Mouse (Mus musculus) spleen, adult 12 weeks (tissue): ENCODE data around the gene Lzts2.

Source experiments
- DNase-seq: peaks from one replicate; pipeline ENCODE4 v3.0.0; 2022; ENCODE audit warnings: low spot score

The Lzts2 gene

DNA sequence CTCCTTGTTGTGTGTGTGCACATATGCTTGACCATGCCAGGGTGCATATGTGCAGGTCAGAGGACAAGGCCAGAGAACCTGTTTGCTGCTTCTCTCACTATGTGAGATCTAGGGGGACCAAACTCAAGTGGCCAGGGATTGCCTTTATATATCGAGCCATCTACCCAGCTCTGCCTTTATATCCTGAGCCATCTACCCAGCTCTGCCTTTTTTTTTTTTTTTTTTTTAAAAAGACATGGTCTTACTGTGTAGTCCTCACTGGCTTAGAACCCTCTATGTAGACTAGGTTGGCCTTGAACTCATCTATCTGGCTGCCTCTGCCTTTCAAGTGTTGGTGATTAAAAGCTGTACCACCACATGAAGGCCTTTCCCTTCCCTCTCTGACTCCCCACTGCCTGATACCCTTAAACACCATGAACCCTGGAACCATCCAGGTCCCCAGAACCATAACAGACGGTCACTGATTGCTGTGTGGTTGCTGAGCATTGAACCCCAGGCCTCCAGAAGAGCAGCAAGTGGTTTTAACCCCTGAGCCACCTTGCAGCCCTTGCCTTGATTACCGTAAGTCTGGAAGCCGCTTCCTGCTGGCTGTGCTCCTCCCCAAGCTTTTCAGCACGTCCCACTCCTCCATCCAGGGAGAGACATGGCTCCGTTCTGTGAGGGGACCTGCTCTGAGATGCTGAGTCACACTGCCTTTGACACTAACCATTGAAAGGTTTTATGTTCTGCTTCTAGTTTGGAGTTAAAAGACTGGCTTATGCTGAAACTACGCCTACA, 10.3 kb upstream of the Lzts2 start:
- no peak for DNase-seq

DNA sequence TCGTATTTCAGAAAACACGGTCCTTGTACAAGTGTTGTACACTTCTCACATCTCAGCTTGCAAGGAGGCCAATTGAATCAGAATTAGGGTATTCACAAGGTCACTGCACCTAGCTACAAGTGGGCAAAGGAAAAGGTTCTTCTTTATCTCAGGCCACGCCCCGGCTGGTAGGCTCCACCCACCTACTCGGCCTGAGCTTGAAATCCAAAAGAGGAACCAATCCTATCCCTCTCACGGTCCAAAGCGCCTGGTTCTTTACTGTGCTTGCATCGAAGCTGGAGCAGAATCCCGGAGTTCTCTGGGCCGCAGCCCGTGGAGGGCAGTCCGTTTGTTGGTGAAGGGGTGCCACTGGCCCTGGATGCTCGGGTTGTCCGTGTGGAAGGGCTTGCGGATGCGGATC, 8.8 kb upstream of the Lzts2 start, which contains the start of gene Twnk:
Gene Twnk (plus strand): TSS at position 220 of the 400 bp plus-strand sequence.
- peak; percentile 73 for DNase-seq

DNA sequence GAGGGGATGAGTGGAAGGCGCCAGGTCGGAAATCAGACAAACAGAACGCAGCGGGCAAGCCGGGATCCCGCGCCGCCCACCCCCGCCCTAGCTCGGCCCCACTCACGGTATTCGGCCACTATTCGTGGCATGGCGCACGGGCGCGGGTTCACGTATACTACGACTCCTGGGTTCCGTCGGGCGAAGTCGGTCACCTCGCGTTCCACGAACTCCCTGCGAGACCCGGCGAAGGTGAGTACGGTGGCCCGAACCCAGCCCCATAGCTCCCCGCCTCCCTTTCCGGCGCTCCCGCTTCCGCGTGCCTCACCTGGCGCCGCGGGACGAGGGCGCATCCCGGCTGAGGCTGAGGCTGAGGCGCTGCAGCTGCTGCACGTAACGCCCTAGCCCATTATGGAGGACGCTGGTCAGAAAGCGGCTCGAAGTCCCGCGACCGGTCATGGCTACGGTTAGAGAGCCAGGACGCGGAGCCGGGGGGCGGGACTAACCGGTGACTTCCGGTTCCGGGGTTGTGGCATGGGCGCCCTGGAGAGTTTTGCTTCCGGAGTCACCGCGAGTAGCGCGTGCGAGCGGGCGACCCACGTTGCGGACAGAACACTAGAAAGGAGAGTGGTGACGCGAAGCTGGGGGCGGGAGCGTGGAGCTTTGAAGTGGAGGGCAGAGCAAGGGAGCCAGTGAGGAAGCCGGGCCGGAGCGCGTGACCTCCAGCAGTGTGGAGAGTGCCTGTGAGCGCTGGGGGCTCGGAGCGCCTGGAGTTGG, 8.1 kb upstream of the Lzts2 start, which contains the start of gene Mrpl43:
Gene Mrpl43 (minus strand): TSS at position 486 of the 756 bp plus-strand sequence.
- DNase-seq: peak; percentile 91

DNA sequence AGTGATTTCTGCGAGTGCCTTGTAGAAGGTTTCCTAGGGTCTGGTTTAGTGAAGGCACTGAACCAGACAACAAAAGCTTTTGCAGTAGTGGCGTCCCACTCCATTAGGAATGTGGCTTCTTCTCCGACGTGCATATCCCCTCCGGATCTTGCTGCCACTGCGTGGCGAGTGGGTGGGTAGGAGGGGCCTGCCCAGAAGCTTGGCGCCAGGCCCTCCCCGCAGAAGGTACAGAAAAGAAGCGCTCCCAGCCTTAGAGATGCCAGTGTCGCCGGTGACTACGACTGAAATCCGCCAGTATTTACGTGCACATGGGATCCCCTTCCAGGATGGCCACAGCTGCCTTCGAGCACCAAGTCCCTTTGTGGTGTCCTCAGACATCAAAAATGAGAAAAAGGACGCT, 7.2 kb upstream of the Lzts2 start:
- DNase-seq: no peak

DNA sequence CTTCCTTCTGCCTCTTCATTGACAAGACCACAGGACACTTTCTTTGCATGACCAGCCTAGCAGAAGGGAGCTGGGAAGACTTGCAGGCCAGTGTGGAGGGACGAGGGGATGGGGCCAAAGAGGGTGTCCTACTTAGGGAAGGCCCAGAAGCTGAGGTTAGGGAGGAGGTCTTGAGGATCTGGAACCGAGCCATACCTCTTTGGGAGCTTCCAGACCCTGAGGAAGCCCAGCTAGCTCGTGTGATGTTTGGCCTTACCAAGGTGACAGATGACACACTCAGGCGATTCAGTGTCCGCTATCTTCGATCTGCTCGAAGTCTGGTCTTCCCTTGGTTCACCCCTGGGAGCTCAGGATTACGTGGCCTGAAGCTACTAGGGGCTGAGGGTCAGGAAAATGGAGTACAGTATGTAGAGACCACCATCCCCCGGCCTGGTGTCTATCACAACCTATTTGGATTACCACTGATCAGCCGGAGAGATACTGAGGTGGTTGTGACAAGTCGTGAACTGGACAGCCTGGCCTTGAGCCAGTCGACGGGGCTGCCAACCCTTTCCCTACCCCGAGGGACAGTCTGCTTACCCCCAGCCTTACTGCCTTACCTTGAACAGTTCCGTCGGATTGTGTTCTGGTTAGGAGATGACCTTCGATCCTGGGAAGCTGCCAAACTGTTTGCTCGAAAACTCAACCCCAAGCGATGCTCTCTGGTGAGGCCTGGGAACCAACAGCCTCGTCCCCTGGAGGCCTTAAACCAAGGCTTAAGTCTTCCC, 6.6 kb upstream of the Lzts2 start:
- no peak for DNase-seq

DNA sequence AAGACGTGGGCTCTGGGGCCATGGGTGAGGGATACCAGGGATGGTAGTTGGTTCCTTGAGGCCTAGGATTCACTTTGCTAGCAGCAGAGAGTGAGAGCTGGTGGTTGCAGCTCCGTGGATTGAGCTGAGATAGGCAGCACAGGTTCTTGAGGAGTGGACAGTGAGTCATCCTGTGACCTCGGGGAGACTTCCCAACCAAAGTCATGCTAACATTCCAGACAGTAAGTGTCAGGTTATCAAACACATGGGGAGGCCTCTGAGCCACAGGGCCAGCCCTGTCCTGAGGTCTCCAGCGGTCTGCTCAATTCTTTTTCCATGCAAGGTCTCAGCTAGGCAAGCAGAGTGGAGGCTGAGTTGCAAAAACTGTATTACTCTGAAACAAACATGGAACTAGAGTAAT, 3.6 kb upstream of the Lzts2 start:
- DNase-seq: no peak

DNA sequence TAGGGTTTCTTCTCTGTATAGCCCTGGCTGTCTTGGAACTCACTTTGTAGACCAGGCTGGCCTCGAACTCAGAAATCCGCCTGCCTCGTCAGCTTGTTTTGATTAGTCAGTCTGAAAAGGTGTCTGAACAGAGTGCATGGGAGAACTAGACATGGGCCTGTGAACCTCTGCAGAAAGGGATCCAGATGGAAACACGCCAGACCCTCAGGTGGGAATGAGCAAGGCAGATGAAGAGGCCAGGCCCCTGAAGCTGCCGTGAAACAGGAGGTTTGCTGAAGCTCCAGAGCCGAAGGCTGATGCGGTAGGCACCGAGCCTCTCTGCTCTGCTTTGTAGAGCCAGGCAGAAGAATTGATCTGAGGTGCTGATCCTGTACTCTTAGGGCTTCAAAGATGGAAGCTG, 2.0 kb upstream of the Lzts2 start:
- DNase-seq: no peak

DNA sequence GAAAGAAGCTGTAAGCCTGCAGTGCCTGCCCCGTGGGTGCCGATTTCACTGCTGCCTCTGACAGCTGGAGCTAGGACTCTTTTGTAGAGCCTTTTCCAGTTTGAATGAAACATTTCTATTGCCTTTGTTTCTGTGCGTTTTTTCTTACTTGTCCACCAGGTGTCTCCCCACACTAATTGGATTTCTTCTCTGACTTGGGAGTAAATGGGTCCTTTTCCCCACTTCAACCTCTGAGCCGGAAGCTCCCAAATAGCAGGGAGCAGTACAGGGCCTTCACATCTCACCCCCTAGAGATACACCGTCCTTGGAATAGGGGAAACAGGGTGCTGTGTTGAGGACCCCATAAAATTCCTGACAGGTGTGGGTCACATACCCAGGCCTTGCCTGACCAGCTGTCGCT, 1.6 kb upstream of the Lzts2 start:
- DNase-seq: no peak

DNA sequence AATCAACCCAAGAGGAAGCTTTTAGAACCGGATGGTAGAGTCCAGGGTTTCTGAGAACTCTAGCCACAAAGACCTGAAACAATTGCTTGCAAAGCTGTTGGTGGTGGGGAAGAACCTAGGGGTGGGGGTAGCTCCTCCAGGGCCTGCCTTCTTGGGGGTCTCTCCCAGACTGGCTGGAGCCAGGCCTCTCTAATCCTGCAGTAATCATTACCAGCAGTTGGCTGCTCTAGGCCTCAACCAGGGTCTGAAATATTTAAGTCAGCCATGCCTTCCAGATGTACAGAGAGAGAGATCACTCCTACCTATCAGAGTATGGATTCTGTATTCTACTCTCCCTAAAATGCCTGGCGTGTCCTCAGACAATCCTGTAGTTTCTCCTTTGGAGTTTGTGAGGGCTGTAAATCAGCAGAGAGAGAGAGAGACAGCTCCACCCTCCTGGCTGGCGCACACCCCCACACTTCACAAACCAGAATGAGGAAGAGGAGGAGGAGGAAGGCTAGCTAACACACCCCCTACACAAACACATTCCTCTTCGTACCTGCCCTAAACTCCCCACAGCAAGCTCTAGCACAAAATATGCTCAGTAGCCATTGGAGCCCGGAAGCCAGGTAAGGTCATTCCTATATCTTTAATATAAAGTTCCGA, 511 bp upstream of the Lzts2 start:
- no peak for DNase-seq

DNA sequence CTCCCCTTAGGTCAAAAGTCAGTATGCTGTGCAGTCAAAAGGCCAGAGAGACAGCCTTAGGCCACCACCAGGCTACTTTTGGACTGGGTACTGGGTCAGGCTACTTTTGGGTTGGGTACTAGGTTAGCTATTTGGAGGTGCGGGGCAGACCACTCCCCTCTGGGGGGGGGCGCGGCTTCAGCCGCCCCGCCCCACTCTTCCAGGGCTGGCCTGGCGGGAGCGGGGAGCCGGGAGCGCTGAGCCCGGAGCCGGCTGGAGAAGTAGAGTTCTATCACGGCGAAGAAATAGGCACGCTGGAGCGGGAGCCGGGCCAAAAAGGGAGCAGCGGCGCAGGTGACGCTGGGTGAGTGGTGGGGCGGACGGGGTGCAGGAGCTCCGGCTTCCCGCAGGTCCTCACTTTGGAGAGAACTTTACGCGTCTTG, 778 bp downstream of the Lzts2 start:
- no peak for DNase-seq

DNA sequence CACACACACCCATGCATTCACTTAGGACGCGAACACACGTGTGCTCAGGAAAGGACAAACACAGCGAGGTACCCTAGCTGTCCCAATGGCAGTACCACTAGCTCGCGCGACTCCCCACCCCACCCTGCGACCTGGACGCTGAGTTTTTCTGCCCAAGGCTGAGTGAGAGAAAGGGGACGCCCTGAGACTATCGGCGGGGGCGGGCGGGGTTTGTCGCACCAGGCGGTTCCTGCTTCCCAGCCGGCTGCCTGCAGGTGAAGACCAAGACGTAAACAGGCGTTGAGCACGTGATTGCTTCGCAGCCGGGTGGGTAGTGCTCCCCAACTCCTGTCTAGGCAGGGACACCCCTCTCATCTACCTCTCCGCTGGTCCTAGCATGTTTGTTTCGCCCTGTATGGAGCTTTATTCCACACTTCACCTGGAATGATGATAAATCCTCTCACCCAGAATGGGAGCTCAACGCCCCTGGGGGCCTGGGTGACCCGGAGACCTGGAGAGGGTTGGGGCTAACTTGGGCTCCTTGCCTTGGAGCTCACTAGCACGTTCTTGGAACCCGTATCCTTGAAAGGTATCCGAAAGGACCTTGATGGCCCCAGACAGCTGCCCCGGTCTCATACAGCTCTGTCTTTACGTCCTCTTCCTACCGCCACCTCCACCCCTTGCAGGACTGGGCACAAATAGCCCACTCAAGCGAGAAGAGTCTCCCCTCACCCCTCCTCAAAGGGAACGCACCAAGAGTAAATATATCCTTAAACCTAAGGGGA, 1.5 kb downstream of the Lzts2 start:
- DNase-seq: peak; percentile 39

DNA sequence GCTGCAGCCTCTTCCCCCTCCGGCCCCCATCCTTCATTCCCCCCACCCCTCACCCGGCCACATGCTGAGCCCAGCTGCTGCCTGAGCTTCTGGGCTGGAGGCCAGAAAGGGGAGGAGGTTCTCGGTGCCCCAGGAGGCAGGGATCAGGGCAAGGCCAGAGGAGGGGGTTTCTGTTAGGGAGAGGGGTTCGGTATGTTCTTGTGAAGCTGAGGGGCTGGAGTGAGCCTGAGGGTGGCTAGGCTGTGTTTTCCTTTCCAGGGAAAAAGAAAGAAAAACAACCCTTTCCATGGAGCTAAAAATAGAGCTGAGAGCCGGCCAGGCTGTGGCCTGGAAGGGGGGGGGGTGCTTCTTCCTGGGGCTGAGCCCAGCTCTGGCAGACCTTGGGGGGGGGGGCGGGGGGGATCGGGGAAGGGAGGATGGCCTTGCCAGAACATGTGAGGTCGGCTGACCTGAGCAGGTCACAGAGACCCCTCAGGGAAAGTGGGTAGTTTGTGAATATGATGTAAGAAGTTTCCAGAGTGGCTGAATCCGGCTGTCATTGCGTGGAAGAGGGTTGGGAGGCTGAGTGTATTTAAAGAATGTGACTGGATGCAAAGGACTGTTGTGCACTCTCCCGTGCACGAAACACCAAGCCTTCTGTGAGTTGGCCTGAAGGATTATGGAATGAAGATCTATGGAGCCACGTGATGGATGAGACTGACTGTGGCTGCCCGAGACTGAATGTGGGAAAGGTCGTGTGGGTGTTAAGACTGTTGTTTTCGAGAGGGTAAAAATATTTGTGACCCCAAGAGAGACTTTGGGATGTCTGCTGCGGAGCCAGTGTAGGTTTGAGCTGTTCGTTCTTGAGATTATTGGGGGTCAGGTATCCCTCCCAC, 2.4 kb downstream of the Lzts2 start:
- DNase-seq: no peak

DNA sequence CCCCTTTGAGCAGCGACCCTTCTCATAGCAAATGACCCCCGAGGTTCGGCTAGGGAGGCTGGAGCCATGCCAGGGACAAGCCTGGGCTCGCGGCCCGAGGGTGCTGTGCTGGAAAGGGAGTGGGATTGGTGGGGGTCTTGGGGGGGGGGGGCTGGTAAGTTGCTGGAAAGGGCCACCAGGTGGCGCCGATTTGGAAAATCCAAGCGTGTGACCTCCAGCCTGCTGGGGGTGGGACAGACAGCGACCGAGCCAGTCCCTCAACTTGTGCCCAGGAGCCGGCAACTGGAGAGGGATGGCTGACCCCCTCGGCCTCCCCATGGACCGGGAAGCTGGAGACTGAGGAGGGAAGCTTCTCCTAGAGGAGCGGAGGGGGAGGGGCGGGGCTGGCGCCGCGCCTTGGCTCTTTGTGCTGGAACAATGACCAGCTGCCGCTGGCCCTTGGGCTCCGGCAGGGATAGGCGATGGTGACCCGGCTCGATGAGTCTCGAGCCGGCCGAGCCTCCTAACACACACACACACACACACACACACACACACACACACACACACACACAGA, 3.1 kb downstream of the Lzts2 start:
- no peak for DNase-seq

DNA sequence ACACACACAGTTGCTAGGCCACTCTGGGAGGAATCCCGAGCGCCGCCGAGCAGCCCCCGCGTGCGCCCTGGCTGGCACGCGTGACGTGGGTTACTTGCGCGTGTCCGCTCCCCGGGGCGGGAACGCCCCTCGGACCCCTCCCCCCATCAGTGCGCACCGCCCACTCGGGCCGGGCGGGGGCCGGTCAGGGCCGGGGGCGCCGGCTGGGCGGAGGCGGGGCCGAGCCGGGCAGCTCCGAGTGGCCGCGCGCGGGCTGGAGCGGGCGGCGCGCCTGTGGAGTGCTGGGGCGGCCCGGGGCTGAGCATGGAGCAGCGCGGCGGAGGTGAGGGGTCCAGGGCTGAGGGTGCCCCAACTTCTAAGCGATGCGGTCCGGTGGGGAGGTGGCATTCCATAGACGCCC, 3.7 kb downstream of the Lzts2 start:
- no peak for DNase-seq

DNA sequence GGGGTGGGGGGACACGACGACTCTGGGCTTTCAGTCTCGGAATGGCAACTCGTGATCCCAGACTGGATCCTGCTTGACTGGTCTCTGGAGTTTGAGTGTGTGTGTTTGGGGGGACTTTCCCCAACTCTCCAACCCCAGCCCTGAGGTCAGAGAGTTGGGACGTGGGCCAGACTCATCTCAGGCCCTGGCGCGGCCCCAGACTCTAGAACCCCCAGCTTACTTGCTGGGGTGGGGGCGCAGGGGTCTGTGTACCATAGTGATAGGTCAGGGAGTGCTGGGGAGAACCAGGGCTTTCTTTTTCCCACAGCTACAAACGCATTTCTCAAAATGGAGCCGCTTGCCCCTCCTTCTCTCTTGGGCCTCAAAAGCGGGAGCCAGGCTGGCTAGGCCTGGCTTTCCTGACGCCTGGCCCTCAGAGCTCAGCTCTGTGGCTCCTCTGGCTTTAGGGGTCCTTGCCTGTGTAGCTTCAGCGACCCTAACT, 4.2 kb downstream of the Lzts2 start:
- DNase-seq: no peak

DNA sequence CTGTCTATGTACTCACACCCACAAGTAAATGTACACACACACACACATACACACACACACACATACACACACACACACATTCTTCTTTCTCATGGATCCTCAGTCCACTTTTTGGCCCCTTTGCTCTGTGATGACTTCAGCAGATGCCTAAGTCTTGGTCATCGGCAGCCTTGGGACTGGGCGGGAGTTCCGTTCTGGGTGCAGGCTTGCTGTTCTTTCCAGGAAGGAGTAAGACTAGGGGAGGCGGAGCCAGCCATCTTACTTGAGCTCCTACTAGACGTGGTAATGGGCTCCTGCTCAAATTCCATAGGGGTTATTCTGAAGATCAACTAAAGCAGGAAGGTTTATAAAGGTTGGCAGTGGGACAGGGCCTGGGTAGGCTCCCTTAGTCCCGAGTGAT, 6.1 kb downstream of the Lzts2 start:
- DNase-seq: no peak

DNA sequence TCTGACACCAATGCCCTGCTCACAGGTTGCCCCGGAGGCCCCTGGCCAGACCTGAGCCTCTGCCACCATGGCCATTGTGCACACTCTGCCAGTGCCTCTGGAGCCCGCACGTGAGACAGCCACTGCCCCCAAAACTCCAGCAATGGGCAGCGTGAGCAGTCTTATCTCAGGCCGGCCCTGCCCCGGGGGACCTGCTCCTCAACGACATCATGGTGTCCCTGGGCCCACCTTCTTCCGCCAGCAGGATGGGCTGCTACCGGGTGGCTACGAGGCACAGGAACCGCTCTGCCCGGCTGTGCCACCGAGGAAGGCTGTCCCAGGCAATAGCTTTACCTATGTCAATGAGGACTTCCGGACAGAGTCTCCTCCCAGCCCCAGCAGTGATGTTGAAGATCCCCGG, 7.1 kb downstream of the Lzts2 start:
- no peak for DNase-seq

DNA sequence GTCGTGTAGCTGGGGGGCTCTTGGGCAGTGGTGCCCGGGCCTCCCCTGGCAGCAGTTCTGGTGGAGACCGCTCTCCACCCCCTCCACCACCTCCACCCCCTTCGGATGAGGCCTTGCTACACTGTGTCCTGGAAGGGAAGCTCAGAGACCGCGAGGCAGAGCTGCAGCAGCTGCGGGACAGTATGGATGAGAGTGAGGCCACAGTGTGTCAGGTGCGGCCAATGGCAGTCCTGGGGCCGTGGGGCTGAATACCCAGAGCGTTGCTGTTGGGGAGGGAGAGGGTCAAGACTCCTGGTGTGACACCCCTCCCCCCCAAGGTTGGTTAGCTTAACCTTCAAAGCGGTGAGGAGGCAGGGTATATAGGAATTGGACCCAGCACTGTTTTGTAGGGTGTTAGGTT, 9.8 kb downstream of the Lzts2 start:
- DNase-seq: no peak

DNA sequence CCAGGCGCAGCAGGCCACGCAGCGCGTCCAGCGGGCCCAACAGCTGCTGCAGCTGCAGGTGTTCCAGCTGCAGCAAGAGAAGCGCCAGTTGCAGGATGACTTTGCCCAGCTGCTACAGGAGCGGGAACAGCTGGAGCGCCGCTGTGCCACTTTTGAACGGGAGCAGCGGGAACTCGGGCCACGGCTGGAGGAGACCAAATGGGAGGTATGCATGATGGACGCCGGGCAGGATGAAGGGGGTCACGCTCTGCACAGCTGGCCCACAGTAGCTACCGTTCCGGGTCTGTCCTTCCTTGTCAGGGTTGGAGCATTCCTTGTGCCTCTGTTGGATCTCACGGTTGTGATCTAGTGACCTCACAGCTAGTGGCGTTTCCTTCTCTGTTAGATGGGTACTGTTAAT, 10.6 kb downstream of the Lzts2 start:
- no peak for DNase-seq
